Mouse (Mus musculus): ENCODE data around the gene Dbx1.

The Dbx1 gene

DNA sequence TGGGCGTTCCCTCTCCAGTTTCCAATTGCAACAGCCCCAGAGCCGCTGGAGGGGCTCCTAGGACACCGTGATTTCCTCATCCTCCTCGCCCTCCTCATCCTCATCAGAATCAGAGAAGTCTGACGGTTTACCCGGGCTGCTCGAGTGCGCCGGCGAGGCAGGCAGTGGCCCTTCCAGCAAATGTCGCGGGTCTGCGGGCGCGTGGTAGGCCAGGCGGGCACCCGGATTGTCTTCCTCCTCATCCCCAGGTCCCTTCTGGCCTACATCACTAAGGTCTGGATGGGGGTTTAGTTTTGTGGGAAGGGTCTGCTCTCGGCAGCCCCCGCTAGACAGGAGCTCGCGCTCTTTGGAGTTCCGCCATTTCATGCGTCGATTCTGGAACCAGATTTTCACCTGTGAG is 4.3 kb downstream of the Dbx1 start:
- no peak for DNase-seq (ENCODE audit: low spot score)

DNA sequence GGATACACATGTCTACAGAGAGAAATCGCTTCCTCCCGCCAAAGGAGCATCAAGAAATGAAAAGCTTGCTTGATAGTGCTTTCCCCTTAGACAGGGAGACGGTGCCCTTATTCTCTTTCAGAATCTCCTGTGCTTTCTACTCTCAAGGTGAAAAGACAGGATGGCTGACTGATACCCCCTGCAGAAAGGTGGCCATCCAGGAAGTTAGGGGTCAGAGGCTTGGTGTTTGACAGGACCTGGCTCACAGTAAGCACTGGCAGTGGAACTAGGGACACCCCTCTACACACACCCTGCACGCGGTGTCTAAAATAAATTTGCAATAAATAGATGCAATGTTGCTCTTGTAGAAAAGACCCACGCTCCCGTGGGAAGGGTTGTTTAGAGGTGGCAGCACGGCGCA is 4.8 kb downstream of the Dbx1 start:
- DNase-seq (ENCODE audit: low spot score), result no peak

DNA sequence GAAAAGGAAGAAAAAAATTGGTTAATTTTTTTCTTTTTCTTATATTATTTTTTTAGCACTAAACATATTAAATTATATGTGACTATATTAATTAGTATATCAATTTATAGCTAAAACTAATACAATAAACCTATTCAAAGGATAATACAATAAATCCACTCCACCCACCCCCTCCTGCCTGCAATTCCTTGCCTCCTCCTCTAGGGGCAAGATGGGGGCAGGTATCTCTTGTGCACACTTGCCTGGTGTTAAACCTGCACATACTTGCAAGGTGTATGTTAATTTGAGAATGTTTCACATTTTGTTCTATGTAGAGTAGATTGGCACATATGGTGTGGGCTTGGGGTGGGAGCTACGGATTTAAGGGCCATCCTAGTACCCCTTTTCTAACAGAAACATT is 16.5 kb downstream of the Dbx1 start:
- no peak for DNase-seq (ENCODE audit: low spot score)

DNA sequence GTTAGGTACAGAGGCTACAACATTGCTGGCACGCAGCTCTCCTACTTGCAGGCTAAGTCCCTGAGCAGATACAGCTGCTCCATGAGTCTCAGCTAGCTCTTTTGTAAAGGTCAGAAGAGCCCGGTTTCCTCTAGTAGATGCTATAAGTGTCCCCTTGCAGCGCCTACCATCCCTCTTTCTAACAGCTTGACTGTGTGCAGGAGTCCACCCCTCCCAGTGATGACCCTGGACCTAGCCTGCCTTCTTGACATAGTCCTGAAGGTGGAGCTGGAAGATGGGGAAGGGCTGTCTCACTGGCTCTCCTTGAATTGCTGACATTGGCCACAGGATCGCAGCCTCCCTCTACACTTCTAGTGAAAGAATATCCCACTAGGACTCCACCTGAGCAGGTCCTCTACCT is 19.6 kb downstream of the Dbx1 start:
- DNase-seq (ENCODE audit: low spot score), result no peak

- DNase-seq (ENCODE audit: low spot score), result no peak
These were observed 20.4 kb downstream of the Dbx1 start for GRCm38 (mm10) chr7:49616258-49616735.

DNA sequence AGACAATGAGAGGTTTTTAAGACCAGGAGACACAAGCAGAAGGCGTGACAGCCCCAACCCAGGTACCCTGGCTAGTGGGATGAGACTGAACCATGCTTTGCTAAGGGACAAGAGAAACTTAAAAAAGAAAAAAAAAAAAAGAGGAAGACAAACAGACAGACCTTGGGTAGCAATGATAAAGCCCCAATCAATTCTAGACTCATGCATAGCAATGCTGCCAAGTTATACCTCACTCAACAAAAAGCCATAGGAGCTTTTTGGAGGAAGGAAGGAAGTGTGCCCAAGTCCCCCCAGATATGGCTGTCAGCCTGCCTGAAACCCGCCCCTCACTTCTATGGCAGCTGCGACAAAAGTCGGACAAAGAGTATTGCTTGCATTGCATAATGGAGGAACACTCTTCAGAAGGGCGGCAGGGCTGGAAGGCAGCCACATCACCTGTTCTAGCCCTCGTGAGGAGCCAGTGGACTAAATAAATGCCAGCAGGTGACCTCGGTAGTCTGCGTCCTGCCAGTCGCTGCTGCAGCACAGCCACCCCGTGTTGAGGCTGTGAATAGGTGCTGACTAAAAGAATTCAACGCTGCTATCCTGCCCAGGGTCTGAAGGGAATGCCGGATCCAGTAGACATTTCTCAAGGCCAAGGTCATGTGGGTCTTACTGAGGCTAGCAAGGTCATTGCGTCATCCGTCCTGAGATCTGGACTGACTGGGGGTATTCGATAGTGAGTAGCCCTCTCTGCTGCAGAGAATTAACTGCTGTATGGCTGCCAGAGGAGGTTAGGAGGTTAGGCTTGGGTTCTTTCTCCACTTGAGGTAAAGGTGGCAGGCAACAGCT is 31.5 kb downstream of the Dbx1 start:
- DNase-seq (ENCODE audit: low spot score), result no peak

GRCm38 (mm10) chr7:49604244-49604643 is 32.4 kb downstream of the Dbx1 start:
- DNase-seq (ENCODE audit: low spot score), result no peak

GRCm38 (mm10) chr7:49601191-49601975 is 35.3 kb downstream of the Dbx1 start:
- no peak for DNase-seq (ENCODE audit: low spot score)

- no peak for DNase-seq (ENCODE audit: low spot score)
These were observed 36.7 kb downstream of the Dbx1 start for GRCm38 (mm10) chr7:49599950-49600349.

DNA sequence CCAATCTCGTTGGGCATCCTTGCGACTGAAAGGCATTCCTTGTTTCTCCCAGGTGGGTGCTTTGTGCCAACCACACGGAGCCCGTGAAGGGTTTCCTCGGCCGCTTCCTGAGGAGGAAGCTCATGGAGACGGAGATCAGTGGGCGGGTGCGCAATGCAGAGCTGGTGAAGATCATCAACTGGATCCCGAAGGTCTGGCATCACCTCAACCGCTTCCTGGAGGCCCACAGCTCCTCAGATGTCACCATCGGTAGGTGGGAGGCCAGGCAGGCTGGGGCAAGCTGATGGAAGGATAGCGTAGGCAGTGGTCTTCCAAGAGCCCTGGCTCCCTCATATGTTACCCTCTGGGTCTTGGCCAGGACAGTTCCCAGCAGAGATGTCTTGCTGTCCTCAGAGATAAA is 38.4 kb downstream of the Dbx1 start:
- DNase-seq (ENCODE audit: low spot score), result no peak

- DNase-seq (ENCODE audit: low spot score), result no peak
These were observed 38.9 kb downstream of the Dbx1 start for GRCm38 (mm10) chr7:49597776-49598175.

DNA sequence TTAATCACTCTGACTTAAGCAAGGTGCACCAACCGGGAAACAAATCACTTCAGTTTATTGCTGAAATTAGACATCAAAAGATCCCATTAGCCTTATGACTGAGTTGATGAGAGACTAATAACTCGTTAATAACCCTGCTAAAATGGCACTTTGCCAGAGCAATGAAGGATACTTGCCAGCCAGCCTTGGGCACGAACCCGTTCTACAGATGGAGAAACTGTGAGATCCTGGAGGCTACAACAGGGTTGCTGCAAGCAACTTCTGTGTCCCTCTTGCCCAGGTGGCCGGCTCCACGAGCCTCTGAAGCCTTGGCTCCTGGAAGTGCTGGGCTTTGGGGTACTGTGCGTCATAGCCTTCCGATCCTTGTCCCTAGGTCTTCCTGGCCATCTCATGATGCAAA is 47.0 kb downstream of the Dbx1 start:
- DNase-seq (ENCODE audit: low spot score), result no peak

DNA sequence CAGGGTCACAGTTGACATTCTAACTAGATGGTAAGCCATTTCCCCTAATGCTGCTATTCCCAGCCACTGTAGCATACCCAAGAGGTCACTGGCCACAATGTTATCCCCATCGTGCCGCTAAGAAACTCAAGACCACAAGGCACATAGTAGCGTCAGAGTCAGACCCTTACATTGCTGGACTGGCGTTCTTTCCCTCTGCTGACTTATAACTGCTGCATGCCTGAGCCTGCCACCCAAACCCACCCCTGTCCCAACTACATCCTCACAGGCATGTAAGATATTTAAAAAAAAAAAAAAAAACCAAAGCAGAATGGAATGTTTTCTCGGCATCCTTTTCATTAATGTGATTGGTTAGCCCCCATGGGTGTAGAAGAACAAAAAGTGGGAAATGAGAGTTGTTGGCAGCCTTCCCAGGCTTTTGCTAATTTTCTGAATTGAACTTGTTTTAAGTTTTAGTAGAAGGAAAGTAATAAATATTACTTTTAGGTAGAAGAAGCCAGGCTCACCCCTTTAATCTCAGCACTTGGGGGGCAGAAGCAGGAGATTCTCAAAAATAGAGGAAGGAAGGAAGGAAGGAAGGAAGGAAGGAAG is 50.0 kb downstream of the Dbx1 start:
- no peak for DNase-seq (ENCODE audit: low spot score)

DNA sequence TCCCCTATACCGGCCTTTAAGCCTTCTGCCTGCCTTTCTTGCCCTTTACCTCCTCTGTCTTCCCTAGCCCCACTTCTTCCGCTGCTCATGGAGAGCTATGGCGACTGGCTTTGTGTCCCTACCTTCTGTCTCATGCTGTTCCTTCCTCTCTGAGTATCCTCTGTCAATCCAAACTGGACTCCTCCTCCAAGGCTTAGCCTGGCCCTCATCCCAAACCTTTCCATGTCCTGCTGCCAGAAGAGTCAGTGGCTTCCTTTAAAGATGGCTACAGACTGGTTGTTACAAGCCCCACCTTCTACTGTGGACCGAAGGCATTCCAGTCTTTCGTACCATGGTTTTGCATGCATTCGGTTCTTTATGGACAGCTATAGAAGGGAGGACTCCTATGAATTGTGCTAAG is 53.5 kb downstream of the Dbx1 start:
- no peak for DNase-seq (ENCODE audit: low spot score)

GRCm38 (mm10) chr7:49582551-49582950 is 54.1 kb downstream of the Dbx1 start:
- no peak for DNase-seq (ENCODE audit: low spot score)

- DNase-seq (ENCODE audit: low spot score), result no peak
These were observed 54.7 kb downstream of the Dbx1 start for GRCm38 (mm10) chr7:49581951-49582350.
